Mouse (Mus musculus) brain, embryonic 14.5 days (tissue): Measurements from ENCODE around the gene Nckap5. TPM values are rescaled to one million over a fixed set of nuclear protein-coding genes. Genes with fewer than 3 reads are reported as not detected.

ENCODE experiments used
- DNase-seq: peaks from one replicate; pipeline ENCODE4 v3.0.0-alpha.2; 2011; ENCODE audit warnings: low read depth
- CTCF ChIP-seq: fragments of 200-500 bp; IDR thresholded peaks from 2 replicates; pipeline ENCODE4 v1.5.1; 2012; ENCODE audit warnings: inconsistent platforms, mild to moderate bottlenecking, moderate library complexity, borderline replicate concordance; ENCODE audit not compliant: insufficient read depth, insufficient read length; ENCODE audit errors: extremely low read depth
- POLR2A ChIP-seq: fragments of 200-500 bp; IDR thresholded peaks from 2 replicates; pipeline ENCODE4 v1.6.1; 2012; ENCODE audit warnings: mild to moderate bottlenecking, inconsistent platforms, borderline replicate concordance; ENCODE audit not compliant: poor library complexity, insufficient read depth, insufficient read length, severe bottlenecking; ENCODE audit errors: extremely low read depth
- polyA plus RNA-seq: library from polyadenylated mRNA; depleted of rRNA; stranded (reverse); fragments of >200 nt; gene quantifications from 2 replicates; pipeline ENCODE4 v1.2.3, GENCODE M21; 2012

Gene Nckap5
- polyA plus RNA-seq, 1 experiment, result 13.9 TPM

DNA sequence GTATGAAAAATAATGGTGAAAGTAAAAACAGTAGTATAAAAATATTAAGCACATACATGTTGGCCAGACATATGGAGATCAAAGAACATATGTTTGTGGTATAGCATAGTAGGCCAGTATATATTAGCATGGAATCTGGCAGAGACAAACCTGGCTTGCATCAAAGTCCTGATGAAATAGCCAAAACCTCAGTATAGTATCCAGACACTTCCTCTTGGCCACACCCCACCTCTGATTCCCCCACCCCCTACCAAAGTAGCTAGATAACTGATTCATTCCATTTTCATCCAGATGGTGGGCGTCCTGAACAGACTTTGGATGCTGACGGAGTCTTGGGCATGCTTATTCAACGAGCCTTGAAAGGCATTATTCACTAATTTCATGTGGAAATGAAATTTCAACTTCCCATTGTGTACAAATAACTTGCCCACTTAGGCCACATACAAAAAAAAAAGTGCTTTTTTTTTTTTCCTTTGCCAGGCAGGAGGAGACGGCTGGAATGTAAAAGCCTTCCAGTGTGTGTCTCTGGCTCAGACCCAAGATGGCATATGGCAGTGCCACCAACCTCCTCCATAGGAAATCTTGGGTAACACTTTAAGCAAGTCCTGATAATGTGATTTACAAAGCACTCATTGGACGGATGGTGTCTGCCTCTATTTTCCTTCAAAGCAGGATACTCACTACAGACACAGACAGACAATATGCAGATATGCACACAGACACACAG is 360.6 kb downstream of the Nckap5 start:
- TF ChIP-seq POLR2A (no peak), CTCF (no peak)
- peak; percentile 93 for DNase-seq

DNA sequence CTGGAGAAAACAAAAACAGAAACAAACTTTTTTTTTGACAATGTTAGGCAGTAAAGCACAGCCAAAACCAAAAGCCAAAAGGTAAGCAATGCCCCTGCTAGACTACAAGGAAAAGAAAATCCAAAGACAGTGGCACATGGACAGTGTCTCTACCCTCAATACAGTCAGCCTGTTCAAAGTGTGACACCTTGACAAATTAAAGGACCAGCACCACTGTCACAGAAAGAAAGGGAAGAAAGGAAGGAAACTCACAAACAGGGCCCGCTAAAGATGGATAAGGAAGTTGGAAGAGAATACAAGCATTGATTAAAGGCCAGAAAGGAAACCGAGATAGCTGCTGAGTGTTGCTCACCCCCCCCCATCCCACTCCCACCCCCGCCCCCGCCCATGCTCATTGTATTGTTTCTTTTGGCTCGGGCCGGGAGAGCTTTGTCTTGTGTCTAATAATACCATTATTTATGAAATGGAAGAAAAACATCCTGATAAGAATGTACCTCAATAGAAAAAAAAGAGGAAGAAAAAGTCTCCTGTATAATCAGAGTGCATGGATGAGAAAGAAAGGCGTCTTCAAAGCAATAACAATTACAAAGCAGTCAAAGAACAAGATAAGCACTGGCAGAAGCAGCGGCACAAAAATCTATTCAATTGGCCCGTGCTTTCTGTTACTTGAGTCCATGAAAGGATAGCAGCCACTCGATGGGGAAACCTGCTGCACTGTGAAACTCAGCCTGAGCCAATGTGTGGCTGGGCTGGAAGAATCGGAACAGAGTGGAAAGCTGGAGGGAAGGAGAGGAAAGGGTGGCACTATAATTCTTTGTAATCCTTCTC is 368.9 kb downstream of the Nckap5 start:
- DNase-seq, result peak; percentile 69
- TF ChIP-seq CTCF (no peak), POLR2A (no peak)

DNA sequence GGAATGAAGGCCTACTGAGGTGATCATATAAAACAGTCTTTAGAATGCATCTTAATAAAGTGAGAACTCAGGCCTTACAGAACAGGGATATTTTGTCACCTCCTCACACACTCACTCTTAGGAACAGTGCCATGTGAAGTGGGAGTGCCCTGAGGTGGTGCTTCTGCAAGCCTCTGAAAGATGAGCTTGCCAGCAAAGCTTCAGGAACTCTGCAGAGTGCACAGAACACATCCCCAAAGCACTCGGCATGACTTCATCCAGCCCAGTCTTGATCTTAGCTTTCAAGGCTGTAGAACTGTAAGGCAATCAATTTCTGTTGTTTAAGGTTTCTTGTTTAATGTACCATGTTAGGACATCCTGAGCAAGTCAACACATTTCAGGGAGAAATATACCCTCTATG is 372.9 kb downstream of the Nckap5 start:
- no peak for DNase-seq
- no peak for TF ChIP-seq CTCF
- TF ChIP-seq POLR2A, result no peak

DNA sequence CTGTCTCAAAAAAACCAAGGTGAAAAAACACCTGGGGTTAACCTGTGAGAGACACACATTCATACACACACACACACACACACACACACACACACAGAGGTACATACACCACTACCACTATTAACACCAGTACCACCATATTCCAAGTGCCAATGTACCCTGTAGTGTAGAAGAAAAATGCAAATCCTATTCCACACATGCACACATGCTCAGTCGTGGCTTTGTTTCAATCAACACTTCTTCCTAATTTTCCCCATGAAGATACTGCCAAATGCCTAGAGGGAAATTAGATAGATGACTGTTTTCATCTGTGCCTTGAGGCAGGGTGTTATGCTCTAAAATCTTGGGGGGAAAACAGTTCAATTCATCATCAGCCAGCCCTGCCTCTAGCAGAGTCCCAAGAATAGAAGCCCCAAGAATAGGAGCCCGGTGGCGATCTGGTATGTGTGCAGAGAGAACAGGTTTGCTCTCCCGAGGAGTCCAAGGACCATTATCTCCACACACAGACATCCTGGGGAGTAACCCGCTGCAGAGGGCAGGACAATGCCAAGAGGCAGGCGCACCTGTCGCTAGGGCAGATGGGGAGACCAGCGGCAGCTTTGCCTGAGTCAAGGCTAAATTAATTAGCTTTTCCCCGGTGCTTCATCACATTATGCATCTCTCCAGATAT is 376.0 kb downstream of the Nckap5 start:
- no peak for TF ChIP-seq POLR2A
- no peak for TF ChIP-seq CTCF
- DNase-seq, result peak; percentile 86

DNA sequence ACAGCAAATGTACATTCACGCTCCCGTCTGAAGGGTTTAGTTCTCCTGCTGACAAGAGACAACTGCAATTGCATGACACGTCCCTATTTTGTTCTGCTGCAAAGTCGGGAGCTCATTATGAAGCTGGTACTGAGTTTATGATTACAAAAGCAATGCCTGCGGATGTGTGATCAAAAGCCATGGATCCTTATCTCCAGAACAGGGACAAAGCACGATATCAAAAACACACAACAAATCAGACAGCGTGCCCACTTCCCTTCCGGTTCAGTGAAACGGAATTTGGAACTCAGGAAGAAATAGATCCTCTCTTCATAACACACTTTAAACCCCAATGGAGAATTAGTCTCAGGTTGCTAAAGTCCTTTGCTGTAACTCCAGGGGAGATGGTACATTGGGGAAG is 379.1 kb downstream of the Nckap5 start:
- peak; percentile 38 for DNase-seq

DNA sequence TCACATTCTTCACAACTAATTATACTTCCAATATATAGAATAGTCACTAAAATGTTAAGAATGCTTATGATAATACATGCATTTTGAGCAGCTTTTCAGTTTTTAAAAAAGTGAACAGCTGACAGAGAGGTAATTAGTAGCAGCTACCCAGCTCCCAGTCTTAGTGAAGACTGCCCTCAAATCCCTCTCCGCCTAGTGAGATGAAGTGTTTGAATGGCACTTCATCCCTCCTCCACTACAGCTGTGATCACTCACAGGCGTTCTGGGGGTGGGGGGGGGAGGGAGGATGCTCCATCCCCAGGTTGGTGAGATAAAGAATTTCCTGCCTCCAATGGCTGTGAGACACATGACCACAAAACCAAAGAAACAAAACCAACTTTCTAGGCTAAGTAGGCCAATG is 381.2 kb downstream of the Nckap5 start:
- TF ChIP-seq CTCF, result no peak
- DNase-seq, result peak; percentile 52

More for the DNA sequence above, 379.1 kb downstream of the Nckap5 start:
- TF ChIP-seq POLR2A, result no peak
- no peak for TF ChIP-seq CTCF

- TF ChIP-seq CTCF (no peak), POLR2A (no peak)
- DNase-seq, result no peak
Observed at GRCm38 (mm10) chr1:126443890-126444289, 386.7 kb downstream of the Nckap5 start.

- TF ChIP-seq CTCF (no peak), POLR2A (no peak)
- no peak for DNase-seq
Observed at GRCm38 (mm10) chr1:126442723-126443122, 387.9 kb downstream of the Nckap5 start.

GRCm38 (mm10) chr1:126438000-126438572 is 392.5 kb downstream of the Nckap5 start:
- no peak for TF ChIP-seq CTCF
- TF ChIP-seq POLR2A, result no peak
- DNase-seq, result peak; percentile 70

- no peak for TF ChIP-seq CTCF
- peak; percentile 69 for DNase-seq
Observed at GRCm38 (mm10) chr1:126436937-126437667, 393.5 kb downstream of the Nckap5 start.

- DNase-seq, result peak; percentile 19
Observed at GRCm38 (mm10) chr1:126432285-126432684, 398.3 kb downstream of the Nckap5 start.

DNA sequence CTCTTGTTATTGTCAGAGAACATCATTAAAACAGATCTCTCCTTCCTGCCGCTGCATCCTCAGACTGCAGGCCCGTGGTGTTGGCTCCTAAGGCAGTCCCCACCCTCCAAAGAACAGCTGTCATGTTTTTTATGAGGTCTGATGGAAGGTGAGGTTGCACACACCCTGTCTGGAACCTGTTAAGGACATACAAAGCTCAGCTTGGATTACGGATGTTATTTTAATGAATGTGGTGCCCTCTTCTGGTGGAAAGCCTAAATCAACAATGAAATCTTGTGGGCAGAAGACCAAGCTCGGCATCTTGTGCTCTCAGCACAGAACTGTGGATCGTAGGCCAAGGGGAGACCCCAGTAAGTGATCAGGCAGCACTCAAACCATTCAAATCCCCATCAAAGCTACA is 399.0 kb downstream of the Nckap5 start:
- peak; percentile 95 for DNase-seq
- TF ChIP-seq CTCF (peak; percentile 59), POLR2A (no peak)

More at GRCm38 (mm10) chr1:126432285-126432684, 398.3 kb downstream of the Nckap5 start:
- TF ChIP-seq POLR2A (no peak), CTCF (peak; percentile 35; the same call in 1 of the 2 replicates)
